Mouse (Mus musculus) brain, embryonic 14.5 days (tissue): ENCODE data around the gene Egfem1. TPM values are rescaled to one million over a fixed set of nuclear protein-coding genes. Genes with fewer than 3 reads are reported as not detected.

Experiments
- DNase-seq: peaks from one replicate; pipeline ENCODE4 v3.0.0-alpha.2; 2011; ENCODE audit warnings: low read depth
- CTCF ChIP-seq: fragments of 200-500 bp; IDR thresholded peaks from 2 replicates; pipeline ENCODE4 v1.5.1; 2012; ENCODE audit warnings: inconsistent platforms, mild to moderate bottlenecking, moderate library complexity, borderline replicate concordance; ENCODE audit not compliant: insufficient read depth, insufficient read length; ENCODE audit errors: extremely low read depth
- POLR2A ChIP-seq: fragments of 200-500 bp; IDR thresholded peaks from 2 replicates; pipeline ENCODE4 v1.6.1; 2012; ENCODE audit warnings: mild to moderate bottlenecking, inconsistent platforms, borderline replicate concordance; ENCODE audit not compliant: poor library complexity, insufficient read depth, insufficient read length, severe bottlenecking; ENCODE audit errors: extremely low read depth
- polyA plus RNA-seq: library from polyadenylated mRNA; depleted of rRNA; stranded (reverse); fragments of >200 nt; gene quantifications from 2 replicates; pipeline ENCODE4 v1.2.3, GENCODE M21; 2012

Gene Egfem1
- polyA plus RNA-seq, 1 experiment: 6.6 TPM

DNA sequence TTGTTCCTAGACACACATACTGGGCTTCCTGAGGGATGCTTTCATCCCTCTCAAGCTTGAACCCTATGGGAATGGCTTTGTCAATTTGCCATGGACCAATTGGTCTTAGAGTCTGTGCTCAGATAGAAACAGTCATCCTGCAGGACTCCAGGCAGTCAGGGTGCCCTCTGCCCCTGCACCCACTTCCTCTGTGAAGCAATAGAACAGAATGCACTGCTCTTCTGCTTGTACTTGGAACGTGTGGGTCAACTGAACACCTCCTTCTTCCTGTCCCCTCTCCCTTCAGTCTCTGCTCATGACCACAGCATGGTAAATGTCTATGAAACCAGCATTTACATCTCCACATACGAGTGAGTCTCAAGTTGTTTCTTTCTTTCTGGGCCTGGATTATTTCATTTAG is 16.6 kb downstream of the Egfem1 start:
- DNase-seq: no peak
- TF ChIP-seq CTCF: no peak
- no peak for TF ChIP-seq POLR2A

DNA sequence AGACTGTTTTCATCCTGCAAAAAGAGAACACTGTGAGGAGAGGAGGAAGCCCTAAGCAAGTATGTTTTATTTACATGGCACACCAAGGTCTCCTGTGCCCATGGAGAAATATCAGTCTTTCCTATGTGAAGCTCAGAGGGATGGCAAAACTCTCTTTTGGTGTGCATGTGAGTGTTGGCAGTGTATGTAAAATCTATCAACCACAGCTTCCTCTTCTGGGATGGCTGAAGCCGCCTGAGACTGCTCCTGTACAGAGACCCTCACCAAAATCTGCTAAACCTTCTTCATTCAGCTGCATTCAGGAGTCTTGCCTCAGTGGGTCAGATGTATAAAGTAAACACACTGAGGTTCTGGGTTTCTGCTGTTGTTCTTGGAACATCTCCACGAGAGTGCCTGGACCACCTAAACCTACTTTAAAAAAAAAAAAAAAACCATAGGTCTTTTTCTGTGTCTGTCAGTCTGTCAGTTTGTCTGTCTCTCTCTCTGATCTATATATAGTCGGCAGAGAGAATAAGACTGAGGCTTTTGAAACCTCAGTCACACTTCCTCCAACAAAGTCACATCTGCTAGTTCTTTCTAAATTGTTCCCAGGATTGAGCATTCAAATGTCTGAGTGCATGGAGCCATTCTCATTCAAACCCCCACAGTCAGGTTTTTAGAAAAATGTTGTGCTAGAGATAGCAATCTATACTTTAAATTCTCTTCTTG is 24.3 kb downstream of the Egfem1 start:
- no peak for TF ChIP-seq CTCF
- TF ChIP-seq POLR2A: no peak
- DNase-seq: no peak

DNA sequence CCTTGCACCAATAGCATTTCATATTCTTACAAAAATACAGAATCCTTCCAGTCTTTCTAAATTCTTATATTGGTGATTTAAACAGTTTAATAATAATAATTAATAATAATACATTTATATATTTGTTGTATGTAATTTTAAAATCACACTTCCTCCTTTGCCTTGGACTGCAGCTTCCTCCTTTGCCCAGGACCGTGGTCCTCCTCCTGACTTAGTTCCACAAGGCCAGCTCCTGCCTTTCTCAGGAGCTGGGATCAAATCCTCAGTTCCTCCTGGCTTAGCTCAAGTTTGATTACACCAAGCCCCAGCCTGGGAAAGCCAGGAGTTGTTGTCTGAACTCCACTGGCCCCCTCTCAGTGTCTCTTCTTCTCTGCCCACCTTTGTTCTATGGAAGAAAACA is 25.3 kb downstream of the Egfem1 start:
- no peak for DNase-seq
- TF ChIP-seq CTCF (no peak), POLR2A (no peak)

DNA sequence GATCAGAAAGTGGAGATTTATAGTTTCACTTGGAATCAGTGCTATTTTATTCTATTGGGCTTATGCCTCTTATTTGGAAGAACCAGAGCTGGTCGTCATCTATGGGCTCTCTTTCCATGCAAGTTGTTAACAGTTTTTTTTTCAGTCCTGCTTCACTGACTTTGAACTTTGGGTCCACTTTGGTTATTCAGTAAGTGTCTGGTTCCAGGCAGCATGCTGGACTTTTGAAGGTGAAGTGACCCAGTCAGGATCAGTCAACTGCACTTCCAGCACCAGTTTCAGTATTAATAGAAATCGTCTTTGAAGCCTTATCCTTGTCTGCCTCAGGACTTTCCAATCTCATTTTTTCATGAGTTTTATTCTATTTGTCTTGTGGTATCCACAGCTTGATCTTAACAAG is 28.5 kb downstream of the Egfem1 start:
- TF ChIP-seq POLR2A (no peak), CTCF (no peak)
- DNase-seq: no peak

DNA sequence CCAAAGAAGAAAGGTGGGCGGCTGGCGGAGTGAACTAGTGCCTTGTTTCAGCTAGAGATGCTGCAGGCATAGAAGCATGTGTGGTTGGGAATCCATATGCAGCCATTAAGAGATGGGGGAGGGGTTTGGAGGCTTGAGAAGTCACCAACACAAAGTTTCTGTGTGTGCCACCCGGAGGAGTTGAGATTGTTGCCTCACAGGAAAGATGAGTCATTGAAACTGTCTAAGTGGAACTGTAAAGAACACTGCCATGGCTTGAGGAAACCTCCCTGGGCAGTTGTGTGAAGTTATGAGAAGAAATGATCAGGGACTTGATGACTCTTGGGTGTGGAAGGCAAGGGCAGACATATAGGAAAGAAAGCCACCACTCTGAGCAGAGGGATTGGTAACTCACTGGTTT is 32.7 kb downstream of the Egfem1 start:
- DNase-seq: no peak
- TF ChIP-seq POLR2A (no peak), CTCF (no peak)

DNA sequence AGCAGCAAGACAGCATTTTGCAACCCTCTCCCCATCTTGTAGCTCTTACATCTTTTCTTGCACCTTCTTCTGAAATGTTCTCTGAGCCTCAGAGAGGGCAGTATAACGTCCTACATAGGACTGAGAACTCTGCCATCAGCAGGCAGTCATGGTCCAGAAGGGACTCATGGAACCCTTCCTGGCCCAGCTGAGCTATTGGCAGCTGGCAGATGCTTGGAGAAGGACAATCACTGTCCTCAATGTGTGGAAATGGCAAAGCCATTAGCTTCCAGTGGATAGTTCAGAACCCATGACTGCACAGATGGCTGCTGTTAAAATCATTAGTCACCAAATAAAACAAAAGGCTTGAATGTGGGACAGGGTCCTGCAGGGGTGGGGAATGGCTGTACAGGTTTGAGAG is 35.6 kb downstream of the Egfem1 start:
- no peak for TF ChIP-seq POLR2A
- no peak for TF ChIP-seq CTCF
- no peak for DNase-seq

DNA sequence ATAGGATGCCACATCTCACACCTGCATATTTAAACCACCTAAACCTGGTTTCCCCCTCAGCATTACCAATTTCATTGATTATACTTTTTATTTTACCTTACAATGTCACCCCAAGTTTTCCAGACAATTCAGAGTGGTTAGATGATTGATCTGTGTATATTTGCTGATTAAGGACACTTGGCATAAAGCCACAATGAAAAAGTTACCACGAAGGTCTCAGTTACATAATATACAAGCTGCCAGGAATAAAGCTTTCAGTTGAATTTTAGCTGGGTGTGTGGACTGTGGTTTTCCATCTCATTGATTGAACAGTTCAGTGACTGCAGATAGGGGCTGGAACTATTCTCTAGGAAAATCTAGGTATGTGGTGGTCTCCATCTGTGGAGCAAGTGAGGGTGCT is 40.7 kb downstream of the Egfem1 start:
- DNase-seq: no peak
- no peak for TF ChIP-seq POLR2A

DNA sequence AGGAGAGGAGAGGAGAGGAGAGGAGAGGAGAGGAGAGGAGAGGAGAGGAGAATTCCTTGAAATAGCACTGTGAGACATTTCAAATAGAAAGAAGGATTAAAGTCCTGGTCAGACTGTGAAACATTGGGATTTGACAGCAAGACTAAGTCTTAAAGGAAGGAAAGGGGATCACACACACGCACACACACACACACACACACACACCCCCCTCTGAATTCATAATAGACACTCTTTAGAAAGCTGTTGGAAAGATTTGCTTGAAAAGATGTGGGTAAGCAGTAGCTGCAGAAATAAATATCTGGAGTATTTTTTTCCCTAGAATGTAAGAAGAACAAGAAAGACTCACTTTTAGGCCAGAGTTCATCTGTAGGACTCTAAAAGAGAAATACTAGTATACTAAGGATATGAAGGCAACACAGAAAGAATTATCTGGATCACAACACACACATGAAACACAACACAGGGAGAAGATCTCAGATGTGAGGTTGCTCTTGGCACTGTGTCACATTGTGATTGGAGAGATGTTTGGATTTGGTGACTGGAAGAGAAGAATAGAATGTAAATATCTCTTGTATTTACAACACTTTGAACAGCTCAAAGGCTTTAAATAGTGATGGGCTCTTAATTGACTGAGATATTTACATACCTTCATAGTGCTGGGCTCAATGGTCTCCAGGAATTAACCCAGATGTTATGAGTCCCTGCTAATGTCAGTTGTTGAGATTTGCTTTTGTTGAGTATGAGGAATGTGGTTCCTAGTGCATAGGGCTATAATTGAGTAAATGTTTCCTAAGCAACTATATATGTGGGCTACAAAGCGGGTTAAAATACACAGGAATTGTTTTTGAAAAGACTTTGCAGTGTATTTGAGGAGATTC is 50.5 kb downstream of the Egfem1 start:
- no peak for DNase-seq
- TF ChIP-seq CTCF: no peak
- TF ChIP-seq POLR2A: no peak

DNA sequence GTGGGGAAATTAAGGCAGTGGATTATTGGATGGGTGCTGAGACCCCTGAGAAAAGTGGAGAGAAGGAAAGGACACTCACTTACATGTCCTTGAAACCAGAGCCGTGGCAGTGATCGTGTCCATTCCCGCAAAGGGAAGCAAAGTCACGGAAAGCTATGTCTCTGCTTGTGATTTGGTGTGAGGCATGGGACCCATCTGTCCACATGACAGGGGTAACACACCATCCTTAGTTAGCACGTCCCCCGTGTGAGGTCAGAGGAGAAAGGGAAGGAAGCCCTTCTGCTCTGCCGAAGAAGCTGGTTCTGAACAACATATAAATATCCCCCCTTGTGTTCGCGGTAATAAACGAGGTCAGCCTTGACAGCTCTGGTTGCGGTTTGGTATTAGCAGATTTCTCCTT is 52.7 kb downstream of the Egfem1 start:
- no peak for DNase-seq

DNA sequence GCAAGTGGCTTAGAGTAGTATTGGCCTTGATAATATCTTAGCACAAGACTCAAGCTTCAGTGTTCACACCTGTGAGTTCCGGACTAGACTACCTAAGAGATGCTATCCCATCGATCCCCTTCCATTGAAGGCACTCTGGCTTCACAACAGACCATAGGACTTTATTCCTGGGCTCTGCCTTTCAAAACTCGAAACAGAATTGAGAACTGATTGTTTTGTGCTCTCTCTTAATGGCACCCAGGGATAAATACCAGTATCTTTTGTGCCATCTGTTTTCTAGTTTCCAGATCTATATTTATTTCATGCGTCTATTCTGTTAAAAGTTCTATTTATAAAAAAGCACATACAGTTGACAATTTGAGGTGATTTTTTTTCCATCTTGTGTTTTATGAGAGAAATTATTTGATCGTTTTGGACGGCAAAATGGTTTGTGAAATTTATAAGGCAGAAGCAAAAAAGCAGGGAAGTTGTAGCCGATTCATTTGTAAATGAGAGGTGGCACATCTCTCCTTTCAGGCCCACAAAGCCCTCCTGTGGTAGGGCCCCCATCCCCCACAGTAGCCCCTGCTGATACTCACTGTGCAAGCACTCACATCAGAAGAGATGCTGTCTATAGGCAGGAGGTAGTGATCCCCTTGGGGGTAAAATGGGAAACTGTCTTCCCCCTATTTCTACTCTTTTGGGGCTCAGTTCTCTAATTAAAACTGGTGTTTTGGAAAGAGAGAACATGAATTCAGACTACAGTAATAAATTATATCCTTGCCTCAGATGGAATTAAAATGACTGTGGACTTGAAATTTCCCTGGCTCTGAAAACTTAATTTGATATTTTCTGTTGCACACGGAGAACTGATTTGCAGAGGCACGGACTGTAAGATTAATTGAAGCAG is 53.6 kb downstream of the Egfem1 start:
- TF ChIP-seq POLR2A (no peak), CTCF (no peak)
- peak; percentile 70 for DNase-seq

More for the DNA sequence above, 52.7 kb downstream of the Egfem1 start:
- no peak for TF ChIP-seq POLR2A
